Mouse (Mus musculus): ENCODE data around the gene Id3.

Id3 gene

GRCm38 (mm10) chr4:136146712-136147154 lies 3.4 kb downstream of the Id3 start:
- DNase-seq (ENCODE audit: low read depth, low spot score): no peak

GRCm38 (mm10) chr4:136147436-136148135 lies 4.3 kb downstream of the Id3 start:
- peak; percentile 94 for DNase-seq (ENCODE audit: low read depth, low spot score)

- DNase-seq (ENCODE audit: low read depth, low spot score): peak; percentile 62
Measured at GRCm38 (mm10) chr4:136148342-136149044, 5.2 kb downstream of the Id3 start.

- peak; percentile 36 for DNase-seq (ENCODE audit: low read depth, low spot score)
Measured at GRCm38 (mm10) chr4:136149045-136149379, 5.7 kb downstream of the Id3 start.

- peak; percentile 87 for DNase-seq (ENCODE audit: low read depth, low spot score)
Measured at GRCm38 (mm10) chr4:136149734-136150133, 6.4 kb downstream of the Id3 start.

GRCm38 (mm10) chr4:136150596-136150995 lies 7.3 kb downstream of the Id3 start:
- DNase-seq (ENCODE audit: low read depth, low spot score): no peak

GRCm38 (mm10) chr4:136152821-136153220 lies 9.5 kb downstream of the Id3 start:
- DNase-seq (ENCODE audit: low read depth, low spot score): peak; percentile 56

- DNase-seq (ENCODE audit: low read depth, low spot score): no peak
Measured at GRCm38 (mm10) chr4:136154462-136154861, 11.2 kb downstream of the Id3 start.

GRCm38 (mm10) chr4:136158498-136158897 lies 15.2 kb downstream of the Id3 start:
- no peak for DNase-seq (ENCODE audit: low read depth, low spot score)

GRCm38 (mm10) chr4:136159802-136160397 lies 16.6 kb downstream of the Id3 start:
- peak; percentile 93 for DNase-seq (ENCODE audit: low read depth, low spot score)

- DNase-seq (ENCODE audit: low read depth, low spot score): peak; percentile 93
Measured at GRCm38 (mm10) chr4:136163448-136163847, 20.2 kb downstream of the Id3 start.

GRCm38 (mm10) chr4:136164981-136165380 lies 21.7 kb downstream of the Id3 start:
- DNase-seq (ENCODE audit: low read depth, low spot score): no peak

GRCm38 (mm10) chr4:136167701-136168100 lies 24.4 kb downstream of the Id3 start:
- no peak for DNase-seq (ENCODE audit: low read depth, low spot score)

GRCm38 (mm10) chr4:136170401-136170800 lies 27.1 kb downstream of the Id3 start:
- no peak for DNase-seq (ENCODE audit: low read depth, low spot score)

GRCm38 (mm10) chr4:136171455-136171854 lies 28.2 kb downstream of the Id3 start:
- no peak for DNase-seq (ENCODE audit: low read depth, low spot score)

GRCm38 (mm10) chr4:136172011-136172541 lies 28.8 kb downstream of the Id3 start, which contains the start of gene E2f2:
E2f2 (plus strand) TSS chr4:136172394.
- DNase-seq (ENCODE audit: low read depth, low spot score): peak; percentile 89

GRCm38 (mm10) chr4:136172542-136173209 lies 29.4 kb downstream of the Id3 start:
- DNase-seq (ENCODE audit: low read depth, low spot score): peak; percentile 40

GRCm38 (mm10) chr4:136173210-136173715 lies 30.0 kb downstream of the Id3 start:
- no peak for DNase-seq (ENCODE audit: low read depth, low spot score)

- DNase-seq (ENCODE audit: low read depth, low spot score): peak; percentile 48
Measured at GRCm38 (mm10) chr4:136174216-136175193, 31.2 kb downstream of the Id3 start.

GRCm38 (mm10) chr4:136176022-136176552 lies 32.8 kb downstream of the Id3 start:
- no peak for DNase-seq (ENCODE audit: low read depth, low spot score)
